Mouse (Mus musculus) embryonic fibroblast, embryonic 13.5 days (primary cell): ENCODE results near the gene Pik3r5.

Experiments
- CTCF ChIP-seq: IDR thresholded peaks from 2 replicates; pipeline ENCODE4 v1.5.1; 2011; ENCODE audit warnings: mild to moderate bottlenecking, control low read depth, low read length, moderate library complexity, borderline replicate concordance; ENCODE audit not compliant: insufficient read depth
- POLR2A ChIP-seq: IDR thresholded peaks from 2 replicates; pipeline ENCODE4 v1.6.1; 2011; ENCODE audit warnings: low read depth, mild to moderate bottlenecking, control low read depth, low read length, moderate library complexity

GRCm38 (mm10) chr11:68545682-68546222 is 113.8 kb downstream of the Pik3r5 start:
- no peak for TF ChIP-seq CTCF
- TF ChIP-seq POLR2A: no peak
